Mouse (Mus musculus): Measurements from ENCODE around the gene Schip1. TPM values are rescaled to one million over a fixed set of nuclear protein-coding genes. Genes with fewer than 3 reads are reported as not detected.

Gene Schip1
- polyA plus RNA-seq, 1 experiment from 2014 or later = 165 TPM

- ATAC-seq = no peak
- peak; percentile 23 for DNase-seq (ENCODE audit: low spot score)
- Histone ChIP-seq H3K4me1 (ENCODE audit: control insufficient read depth, insufficient read depth, low read length) (no peaks in the 10 kb centered on the region), H3K27ac (ENCODE audit: low read depth, low read length) (no peak overlapping the region), H3K9ac (ENCODE audit: low read length) (no peak overlapping the region), H3K4me2 (ENCODE audit: low read length) (no peak overlapping the region), H3K36me3 (ENCODE audit: control insufficient read depth, insufficient read depth, low read length) (no peaks in the 10 kb centered on the region), H3K27me3 (replicated peaks; ENCODE audit: control insufficient read depth, insufficient read depth, low read length) (no peaks in the 10 kb centered on the region), H3K4me3 (ENCODE audit: low read depth, low read length) (no peak overlapping the region), H3K9me3 (replicated peaks; ENCODE audit: control insufficient read depth, low read length) (no peaks in the 10 kb centered on the region)
- 20% methylated on average over 1 of the region's 1 CpGs for WGBS
Observed at GRCm38 (mm10) chr3:68178248-68178647, 113.6 kb downstream of the Schip1 start.

GRCm38 (mm10) chr3:68187471-68187870 is 122.9 kb downstream of the Schip1 start:
- Histone ChIP-seq H3K27ac (ENCODE audit: low read depth, low read length) (no peak overlapping the region), H3K9ac (ENCODE audit: low read length) (no peak overlapping the region), H3K27me3 (replicated peaks; ENCODE audit: control insufficient read depth, insufficient read depth, low read length) (no peaks in the 10 kb centered on the region), H3K9me3 (replicated peaks; ENCODE audit: control insufficient read depth, low read length) (no peaks in the 10 kb centered on the region), H3K4me2 (ENCODE audit: low read length) (no peak overlapping the region), H3K4me1 (ENCODE audit: control insufficient read depth, insufficient read depth, low read length) (peaks cover 3% of the 10 kb centered on the region; the same call in 1 of the 2 replicates), H3K4me3 (ENCODE audit: low read depth, low read length) (no peak overlapping the region), H3K36me3 (ENCODE audit: control insufficient read depth, insufficient read depth, low read length) (no peaks in the 10 kb centered on the region)
- no peak for DNase-seq (ENCODE audit: low spot score)
- no peak for ATAC-seq
- WGBS = 57% methylated on average over 8 of the region's 8 CpGs

- Histone ChIP-seq H3K4me1 (ENCODE audit: control insufficient read depth, insufficient read depth, low read length) (peaks cover 3% of the 10 kb centered on the region; the same call in 1 of the 2 replicates), H3K36me3 (ENCODE audit: control insufficient read depth, insufficient read depth, low read length) (no peaks in the 10 kb centered on the region), H3K9me3 (replicated peaks; ENCODE audit: control insufficient read depth, low read length) (no peaks in the 10 kb centered on the region), H3K27me3 (replicated peaks; ENCODE audit: control insufficient read depth, insufficient read depth, low read length) (no peaks in the 10 kb centered on the region), H3K9ac (ENCODE audit: low read length) (no peak overlapping the region), H3K4me2 (ENCODE audit: low read length) (no peak overlapping the region), H3K27ac (ENCODE audit: low read depth, low read length) (no peak overlapping the region), H3K4me3 (ENCODE audit: low read depth, low read length) (no peak overlapping the region)
- WGBS = 91% methylated on average over 2 of the region's 2 CpGs
- DNase-seq (ENCODE audit: low spot score) = no peak
- no peak for ATAC-seq
Observed at GRCm38 (mm10) chr3:68189100-68189499, 124.5 kb downstream of the Schip1 start.

- Histone ChIP-seq H3K4me2 (ENCODE audit: low read length) (no peak overlapping the region), H3K27me3 (replicated peaks; ENCODE audit: control insufficient read depth, insufficient read depth, low read length) (no peaks in the 10 kb centered on the region), H3K4me3 (ENCODE audit: low read depth, low read length) (no peak overlapping the region), H3K9me3 (replicated peaks; ENCODE audit: control insufficient read depth, low read length) (no peaks in the 10 kb centered on the region), H3K9ac (ENCODE audit: low read length) (no peak overlapping the region), H3K4me1 (ENCODE audit: control insufficient read depth, insufficient read depth, low read length) (peaks cover 4% of the 10 kb centered on the region), H3K36me3 (ENCODE audit: control insufficient read depth, insufficient read depth, low read length) (no peaks in the 10 kb centered on the region), H3K27ac (ENCODE audit: low read depth, low read length) (no peak overlapping the region)
- DNase-seq (ENCODE audit: low spot score) (peak; percentile 69), ATAC-seq (peak; percentile 34; the same call in 1 of the 2 replicates)
- 71% methylated on average over 1 of the region's 1 CpGs for WGBS
Observed at GRCm38 (mm10) chr3:68196933-68197332, 132.3 kb downstream of the Schip1 start.

- DNase-seq (ENCODE audit: low spot score) (peak; percentile 73), ATAC-seq (peak; percentile 80; the same call in 1 of the 2 replicates)
- no peaks in the 10 kb centered on the region for H3K9me3 ChIP-seq (replicated peaks; ENCODE audit: control insufficient read depth, low read length)
- no peak overlapping the region for H3K4me2 ChIP-seq (ENCODE audit: low read length)
- no peak overlapping the region for H3K27ac ChIP-seq (ENCODE audit: low read depth, low read length)
- H3K4me1 ChIP-seq (ENCODE audit: control insufficient read depth, insufficient read depth, low read length) = peaks cover 20% of the 10 kb centered on the region
- no peaks in the 10 kb centered on the region for H3K27me3 ChIP-seq (replicated peaks; ENCODE audit: control insufficient read depth, insufficient read depth, low read length)
- H3K4me3 ChIP-seq (ENCODE audit: low read depth, low read length) = no peak overlapping the region
- 10% methylated on average over 1 of the region's 1 CpGs for WGBS
- H3K36me3 ChIP-seq (ENCODE audit: control insufficient read depth, insufficient read depth, low read length) = no peaks in the 10 kb centered on the region
- H3K9ac ChIP-seq (ENCODE audit: low read length) = no peak overlapping the region
Observed at GRCm38 (mm10) chr3:68201214-68201613, 136.6 kb downstream of the Schip1 start.

- peak overlapping the region; percentile 41; the same call in 1 of the 2 replicates for H3K27ac ChIP-seq (ENCODE audit: low read depth, low read length)
- DNase-seq (ENCODE audit: low spot score) (peak; percentile 72), ATAC-seq (peak; percentile 70)
- no peaks in the 10 kb centered on the region for H3K9me3 ChIP-seq (replicated peaks; ENCODE audit: control insufficient read depth, low read length)
- no peak overlapping the region for H3K4me3 ChIP-seq (ENCODE audit: low read depth, low read length)
- no peak overlapping the region for H3K9ac ChIP-seq (ENCODE audit: low read length)
- 18% methylated on average over 4 of the region's 4 CpGs for WGBS
- H3K4me1 ChIP-seq (ENCODE audit: control insufficient read depth, insufficient read depth, low read length) = peaks cover 20% of the 10 kb centered on the region
- no peaks in the 10 kb centered on the region for H3K27me3 ChIP-seq (replicated peaks; ENCODE audit: control insufficient read depth, insufficient read depth, low read length)
- no peak overlapping the region for H3K4me2 ChIP-seq (ENCODE audit: low read length)
- no peaks in the 10 kb centered on the region for H3K36me3 ChIP-seq (ENCODE audit: control insufficient read depth, insufficient read depth, low read length)
Observed at GRCm38 (mm10) chr3:68202162-68202902, 137.7 kb downstream of the Schip1 start.

- Histone ChIP-seq H3K9me3 (replicated peaks; ENCODE audit: control insufficient read depth, low read length) (no peaks in the 10 kb centered on the region), H3K4me1 (ENCODE audit: control insufficient read depth, insufficient read depth, low read length) (peaks cover 20% of the 10 kb centered on the region), H3K9ac (ENCODE audit: low read length) (no peak overlapping the region), H3K4me2 (ENCODE audit: low read length) (no peak overlapping the region), H3K27me3 (replicated peaks; ENCODE audit: control insufficient read depth, insufficient read depth, low read length) (no peaks in the 10 kb centered on the region), H3K27ac (ENCODE audit: low read depth, low read length) (no peak overlapping the region), H3K4me3 (ENCODE audit: low read depth, low read length) (no peak overlapping the region), H3K36me3 (ENCODE audit: control insufficient read depth, insufficient read depth, low read length) (no peaks in the 10 kb centered on the region)
- DNase-seq (ENCODE audit: low spot score) (peak; percentile 32), ATAC-seq (no peak)
- WGBS = 22% methylated on average over 4 of the region's 4 CpGs
Observed at GRCm38 (mm10) chr3:68203934-68204467, 139.4 kb downstream of the Schip1 start.

- WGBS = 77% methylated on average over 4 of the region's 4 CpGs
- H3K27ac ChIP-seq (ENCODE audit: low read depth, low read length) = 0 out of 2 replicates have a peak overlapping the region, but pooled peaks have one; percentile 14
- no peak for DNase-seq (ENCODE audit: low spot score)
Observed at GRCm38 (mm10) chr3:68210422-68210821, 145.8 kb downstream of the Schip1 start.

GRCm38 (mm10) chr3:68221452-68221851 is 156.8 kb downstream of the Schip1 start:
- H3K36me3 ChIP-seq (ENCODE audit: control insufficient read depth, insufficient read depth, low read length) = no peaks in the 10 kb centered on the region
- 93% methylated on average over 3 of the region's 3 CpGs for WGBS
- no peak overlapping the region for H3K4me2 ChIP-seq (ENCODE audit: low read length)
- H3K27ac ChIP-seq (ENCODE audit: low read depth, low read length) = no peak overlapping the region
- no peak overlapping the region for H3K9ac ChIP-seq (ENCODE audit: low read length)
- ATAC-seq = no peak
- H3K4me1 ChIP-seq (ENCODE audit: control insufficient read depth, insufficient read depth, low read length) = no peaks in the 10 kb centered on the region
- no peak for DNase-seq (ENCODE audit: low spot score)
- no peak overlapping the region for H3K4me3 ChIP-seq (ENCODE audit: low read depth, low read length)
- H3K27me3 ChIP-seq (replicated peaks; ENCODE audit: control insufficient read depth, insufficient read depth, low read length) = no peaks in the 10 kb centered on the region
- no peaks in the 10 kb centered on the region for H3K9me3 ChIP-seq (replicated peaks; ENCODE audit: control insufficient read depth, low read length)

More at GRCm38 (mm10) chr3:68210422-68210821, 145.8 kb downstream of the Schip1 start:
- Histone ChIP-seq H3K9ac (ENCODE audit: low read length) (no peak overlapping the region), H3K36me3 (ENCODE audit: control insufficient read depth, insufficient read depth, low read length) (no peaks in the 10 kb centered on the region), H3K27me3 (replicated peaks; ENCODE audit: control insufficient read depth, insufficient read depth, low read length) (no peaks in the 10 kb centered on the region), H3K9me3 (replicated peaks; ENCODE audit: control insufficient read depth, low read length) (no peaks in the 10 kb centered on the region), H3K4me2 (ENCODE audit: low read length) (no peak overlapping the region), H3K4me1 (ENCODE audit: control insufficient read depth, insufficient read depth, low read length) (no peaks in the 10 kb centered on the region), H3K4me3 (ENCODE audit: low read depth, low read length) (no peak overlapping the region)
- ATAC-seq = no peak

Measured in forebrain, embryonic 14.5 days (tissue).